Comparison of ENCODE assay signal across 8 mouse cellular contexts in the genomic region with DNA sequence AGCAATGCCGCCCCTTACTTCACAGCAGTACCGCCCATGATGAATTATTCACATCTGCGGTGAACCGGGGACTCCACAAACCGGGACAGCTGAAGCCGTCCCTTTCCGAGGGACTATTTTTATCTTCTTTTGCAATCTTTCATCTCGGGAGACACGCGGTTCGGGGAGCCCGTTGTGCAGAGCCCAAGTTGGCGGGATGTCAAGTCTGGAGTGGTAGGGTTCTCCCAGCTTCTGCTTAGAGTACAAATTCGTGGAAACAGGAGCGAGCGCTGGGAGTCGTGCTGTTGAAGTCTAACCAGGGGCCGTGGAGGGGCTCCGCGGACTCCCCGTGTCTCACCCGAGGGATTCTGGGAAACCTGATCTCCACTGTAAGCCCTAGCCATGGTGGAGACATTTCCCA. TPM values are rescaled to one million over a fixed set of nuclear protein-coding genes. Genes with fewer than 3 reads are reported as not detected.
DNase-seq lines count a peak whose midpoint lies in the region; ATAC-seq lines count a peak whose summit lies in the region.

No protein-coding gene starts in this region.

- no peak overlapping the region for H3K9ac ChIP-seq in forebrain, embryonic 12.5 days
- no peak overlapping the region for H3K9ac ChIP-seq in hindbrain, embryonic 13.5 days

- H3K4me1 ChIP-seq in forebrain, embryonic 12.5 days: peaks cover 42% of the 10 kb centered on the region
- peaks cover 59% of the 10 kb centered on the region for H3K4me1 ChIP-seq in hindbrain, embryonic 13.5 days (replicated peaks)

- no peak for ATAC-seq in forebrain, embryonic 12.5 days (ENCODE audit: low FRiP score)
- no peak for ATAC-seq in hindbrain, embryonic 13.5 days (ENCODE audit: low FRiP score)
- ATAC-seq in megakaryocyte progenitor cell, adult 5-6 weeks (replicated peaks; ENCODE audit: poor library complexity): peak; percentile 45

- 40% methylated on average over 22 of the region's 22 CpGs for WGBS in forebrain, embryonic 12.5 days
- WGBS in hindbrain, embryonic 13.5 days: 19% methylated on average over 22 of the region's 22 CpGs

- no peaks in the 10 kb centered on the region for H3K9me3 ChIP-seq in forebrain, embryonic 12.5 days
- no peaks in the 10 kb centered on the region for H3K9me3 ChIP-seq in hindbrain, embryonic 13.5 days

- peak; percentile 10 for DNase-seq in kidney, adult 9 months
- no peak for DNase-seq in kidney, adult 18-20 months
- DNase-seq in layer of hippocampus, postnatal 36 days: peak; percentile 63 to 69
- DNase-seq in c-Kit-positive CD71-positive TER-119-positive erythroid progenitor cells, embryonic 14.5 days (ENCODE audit: low spot score): no peak
- DNase-seq in cerebellum, adult 11 months: no peak

- H3K27me3 ChIP-seq in forebrain, embryonic 12.5 days: peaks cover 11% of the 10 kb centered on the region
- H3K27me3 ChIP-seq in hindbrain, embryonic 13.5 days: no peaks in the 10 kb centered on the region

- no peak overlapping the region for H3K4me3 ChIP-seq in forebrain, embryonic 12.5 days (replicated peaks)
- H3K4me3 ChIP-seq in hindbrain, embryonic 13.5 days: no peak overlapping the region

- peak overlapping the region; percentile 24 for H3K4me2 ChIP-seq in forebrain, embryonic 12.5 days
- H3K4me2 ChIP-seq in hindbrain, embryonic 13.5 days: peak overlapping the region; percentile 35

- H3K36me3 ChIP-seq in forebrain, embryonic 12.5 days (replicated peaks): no peaks in the 10 kb centered on the region
- H3K36me3 ChIP-seq in hindbrain, embryonic 13.5 days: no peaks in the 10 kb centered on the region

- H3K27ac ChIP-seq in forebrain, embryonic 12.5 days: no peak overlapping the region
- H3K27ac ChIP-seq in hindbrain, embryonic 13.5 days: no peak overlapping the region

RNA-seq across cellular contexts. Expression of a gene that starts 53.0 kb away (rescaled TPM):
- 143 and 148 TPM in 2 replicates for polyA plus RNA-seq in forebrain, embryonic 12.5 days (2016; fragmentation: Nextera tagmentation; extraction: Ambion mirVana)
- polyA plus RNA-seq in hindbrain, embryonic 13.5 days (2015; fragmentation: Nextera tagmentation; extraction: Ambion mirVana): 88.0 and 102 TPM in 2 replicates
- 1 to 10 TPM; 3.5 to 5.5 TPM for total RNA-seq in layer of hippocampus, postnatal 36 days (2021)
- total RNA-seq in megakaryocyte progenitor cell, adult 5-6 weeks (2015): 0.64 TPM in 1 of 2 replicates, not detected in the other
- total RNA-seq in megakaryocyte progenitor cell, adult 5-6 weeks (2017): not detected in 2 replicates

Comparison
In these comparisons a context has a peak if more than half of its experiments do, and no peak if none do; other contexts are left out.
1. DNase-seq: peak in kidney, adult 9 months (single experiment) and layer of hippocampus, postnatal 36 days (2 of 2); none in kidney, adult 18-20 months (single experiment), c-Kit-positive CD71-positive TER-119-positive erythroid progenitor cells, embryonic 14.5 days (single experiment) and cerebellum, adult 11 months (single experiment).